Mouse (Mus musculus) neutrophil, adult 5-6 weeks (primary cell): ENCODE measurements at regions not wholly inside any gene's neighbourhood (a gene's known extent, or its start where the extent isn't known, plus 50 kb on each side); places are given as distances from the start of the nearest gene placed in this dataset.

Experiments
- ATAC-seq: fragments of 151-379, 151-347 bp; 2 replicates; pipeline ENCODE4 v1.8.0; 2017; ENCODE audit warnings: mild to moderate bottlenecking, moderate TSS enrichment; ENCODE audit not compliant: insufficient number of reproducible peaks, poor library complexity, low FRiP score, severe bottlenecking; ENCODE audit errors: extremely low read depth

DNA sequence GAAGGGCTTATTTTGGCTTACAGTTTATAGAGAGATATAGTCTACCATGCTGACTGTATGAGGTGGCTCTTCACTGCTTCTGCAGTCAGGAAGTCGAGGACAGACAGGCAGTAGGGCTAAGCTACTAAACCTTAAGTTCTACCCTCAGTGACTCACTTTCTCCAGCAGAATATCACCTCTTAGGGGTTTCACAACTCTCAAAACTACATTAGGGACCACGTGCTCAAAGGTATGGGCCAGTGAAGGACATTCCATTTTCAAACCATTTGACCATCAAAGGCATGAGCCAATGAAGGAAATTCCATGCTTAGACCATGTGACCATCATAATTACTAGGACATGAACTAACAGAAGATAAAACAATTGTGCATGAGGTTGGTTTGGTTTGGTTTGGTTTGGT is 186.6 kb upstream of the Zpld1 start:
- no peak for ATAC-seq

DNA sequence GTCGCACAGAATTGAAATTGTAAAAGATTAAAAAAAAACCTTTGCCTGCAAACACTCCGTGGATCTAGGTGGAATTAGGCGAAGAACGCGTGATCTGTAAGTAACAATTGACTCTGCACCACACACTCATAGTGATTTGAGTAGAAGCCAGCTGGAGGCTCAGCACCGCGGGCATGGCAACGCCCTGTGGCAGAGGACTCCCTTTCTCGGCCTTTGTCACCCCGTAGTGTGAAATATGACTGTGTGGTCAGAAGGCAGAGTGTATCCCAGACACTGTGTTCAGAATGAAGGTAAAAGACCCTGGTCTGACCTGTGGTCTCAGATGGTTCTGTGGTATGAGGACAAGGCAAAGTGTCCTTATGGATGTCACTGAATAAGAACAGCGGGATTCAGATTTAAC is 183.0 kb upstream of the Zpld1 start:
- ATAC-seq: no peak

DNA sequence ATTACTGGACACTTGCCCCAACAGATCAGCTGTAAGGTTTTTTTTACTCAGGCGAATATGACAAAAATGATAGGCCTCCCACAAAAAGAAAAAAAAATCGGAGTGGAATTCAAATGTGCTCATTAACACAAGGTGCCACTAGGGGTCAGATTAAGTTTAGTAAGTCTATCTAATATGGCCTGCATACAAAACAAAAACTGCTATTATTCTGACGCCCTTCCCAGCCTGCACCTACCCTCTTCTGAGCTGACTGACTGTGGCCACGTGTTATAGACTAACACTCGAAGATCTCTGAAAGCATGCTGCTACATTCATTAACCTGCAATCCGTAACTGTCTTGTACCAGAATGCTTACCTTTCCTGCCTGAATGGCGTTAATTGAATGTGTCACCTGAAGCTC is 182.5 kb upstream of the Zpld1 start:
- ATAC-seq: peak; percentile 45; the same call in 1 of the 2 replicates

DNA sequence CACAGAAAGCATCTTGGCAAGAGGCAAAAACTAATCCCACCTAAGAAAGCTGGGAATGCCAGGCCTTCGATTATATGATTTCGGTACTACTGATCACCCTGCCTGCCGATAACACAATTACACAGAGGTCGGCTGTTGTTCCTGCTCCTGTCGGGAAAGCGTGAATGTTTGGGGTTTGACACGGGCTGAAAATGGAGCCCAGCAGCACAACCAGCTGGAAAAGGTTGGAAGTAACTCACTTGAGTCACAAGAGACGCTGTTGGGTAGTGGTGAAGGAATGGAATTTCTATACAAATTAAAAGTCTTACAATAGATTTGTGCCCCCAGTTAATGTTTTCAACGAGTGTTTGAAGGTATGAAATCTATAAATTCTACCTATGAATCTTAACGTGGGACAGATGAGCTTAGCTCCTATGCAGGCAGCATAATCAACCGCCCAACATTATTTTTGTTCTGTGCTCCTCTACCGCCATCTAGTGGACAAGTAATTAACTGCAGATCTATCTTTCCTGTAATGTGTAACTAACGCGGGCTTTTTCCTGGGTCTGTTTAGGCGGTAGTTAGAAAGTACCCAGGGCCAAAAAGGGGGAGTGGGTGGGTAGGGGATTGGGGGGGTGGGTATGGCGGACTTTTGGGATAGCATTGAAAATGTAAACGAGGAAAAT is 178.9 kb upstream of the Zpld1 start:
- ATAC-seq: peak; percentile 78; the same call in 1 of the 2 replicates

DNA sequence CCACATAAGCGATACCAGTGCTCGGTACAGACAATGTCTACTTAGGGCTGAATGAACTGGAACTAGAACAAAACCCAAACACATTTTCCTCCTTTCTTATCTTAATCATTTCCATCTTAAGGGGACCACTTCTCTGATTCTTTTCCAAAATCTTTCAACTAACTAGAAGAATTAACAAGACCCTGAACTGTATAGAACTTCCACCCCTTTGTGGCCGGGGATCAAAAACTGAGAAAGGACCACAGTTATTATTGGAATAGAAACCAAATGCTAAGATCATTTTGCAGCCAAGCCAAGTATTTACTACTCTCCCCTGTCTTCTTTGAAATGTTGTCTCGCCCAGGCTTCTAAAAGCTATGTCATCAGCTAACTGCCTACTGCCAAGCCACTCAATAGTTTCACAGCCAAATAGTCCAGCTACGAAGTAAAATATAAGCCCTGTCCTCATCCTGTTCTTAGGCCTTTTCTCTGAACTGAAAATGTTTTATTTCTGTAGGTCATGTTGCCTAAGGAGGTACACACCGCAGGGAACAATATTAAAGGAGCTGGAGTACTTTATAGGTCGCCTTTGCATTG is 177.3 kb upstream of the Zpld1 start:
- ATAC-seq: no peak

DNA sequence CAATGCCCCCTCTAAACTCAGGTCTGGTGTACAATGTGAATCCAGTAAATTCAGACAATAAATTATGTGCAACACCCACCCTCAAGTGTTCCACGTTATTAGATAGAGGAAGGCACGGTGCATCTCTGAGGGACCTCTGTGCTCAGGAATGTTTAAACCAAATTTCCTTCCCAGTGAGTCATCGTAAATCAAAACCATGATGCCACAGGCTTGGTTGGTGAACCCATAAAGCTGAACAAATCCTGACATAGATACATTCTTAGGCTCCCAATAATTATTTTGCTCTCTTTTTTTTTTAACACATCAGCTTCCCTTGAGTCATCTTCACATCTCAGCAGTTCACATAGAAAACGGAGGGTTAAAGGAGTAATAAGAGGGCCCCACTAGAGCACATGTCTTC is 173.6 kb upstream of the Zpld1 start:
- ATAC-seq: no peak

DNA sequence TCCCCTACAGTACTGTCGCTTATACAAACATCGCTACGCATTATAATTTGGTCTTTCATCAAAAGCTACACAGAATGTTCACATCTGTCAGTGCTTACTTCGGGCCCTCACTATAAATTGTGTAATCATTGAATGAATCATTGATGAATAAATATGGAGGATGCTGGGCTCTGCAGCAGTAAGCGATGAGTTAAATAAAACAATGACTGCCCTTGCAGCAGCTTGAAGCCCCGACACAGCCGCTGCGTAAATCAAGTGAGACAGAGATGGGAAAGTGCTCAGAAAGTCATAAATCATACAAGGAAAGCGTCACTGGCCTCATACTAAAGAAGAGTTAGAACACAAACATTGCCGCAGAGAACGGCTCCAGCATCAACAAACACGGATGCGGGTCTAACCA is 172.9 kb upstream of the Zpld1 start:
- ATAC-seq: no peak

DNA sequence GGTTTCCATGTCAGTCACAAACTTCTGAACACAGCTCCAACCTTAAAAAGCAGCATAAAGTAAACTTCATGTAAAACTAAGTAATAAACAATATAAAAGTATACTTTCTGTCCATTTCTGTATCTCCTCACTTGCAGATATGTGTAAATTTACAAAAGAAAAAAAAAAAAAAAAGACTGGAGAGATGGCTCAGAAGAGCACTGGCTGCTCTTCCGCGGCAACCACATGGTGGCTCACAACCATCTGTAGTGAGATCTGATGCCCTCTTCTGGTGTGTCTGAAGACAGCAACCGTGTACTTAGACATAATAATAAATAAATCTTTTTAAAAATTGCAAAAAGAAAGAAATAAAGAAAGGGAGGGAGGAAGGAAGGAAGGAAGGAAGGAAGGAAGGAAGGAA is 171.9 kb upstream of the Zpld1 start:
- no peak for ATAC-seq

DNA sequence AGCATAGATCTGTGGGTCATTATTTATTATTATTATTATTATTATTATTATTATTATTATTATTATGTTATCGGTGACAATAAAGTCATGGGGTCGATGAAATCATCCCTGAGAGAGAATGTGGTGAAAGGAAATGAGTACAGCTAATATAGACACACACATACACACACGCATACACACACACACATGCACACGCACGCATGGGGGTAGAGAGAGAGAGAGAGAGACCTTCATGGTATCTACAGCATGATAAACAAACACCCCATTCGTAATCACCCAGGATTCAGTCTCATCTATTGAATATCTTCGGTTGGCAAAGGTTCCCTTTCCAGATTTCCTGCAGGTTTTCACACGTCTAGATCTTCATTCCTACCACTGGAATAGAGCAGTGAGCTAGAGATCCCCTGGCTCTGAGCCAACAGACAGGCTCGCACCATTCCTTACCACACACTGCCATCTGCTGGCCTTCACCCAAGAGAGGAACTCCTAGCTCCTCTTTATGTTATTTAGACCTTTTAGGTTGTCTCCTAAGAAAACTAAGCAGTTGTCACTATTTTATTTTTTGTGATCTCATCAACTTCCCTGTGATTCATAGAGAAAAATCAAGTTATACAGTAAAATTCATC is 171.2 kb upstream of the Zpld1 start:
- no peak for ATAC-seq

DNA sequence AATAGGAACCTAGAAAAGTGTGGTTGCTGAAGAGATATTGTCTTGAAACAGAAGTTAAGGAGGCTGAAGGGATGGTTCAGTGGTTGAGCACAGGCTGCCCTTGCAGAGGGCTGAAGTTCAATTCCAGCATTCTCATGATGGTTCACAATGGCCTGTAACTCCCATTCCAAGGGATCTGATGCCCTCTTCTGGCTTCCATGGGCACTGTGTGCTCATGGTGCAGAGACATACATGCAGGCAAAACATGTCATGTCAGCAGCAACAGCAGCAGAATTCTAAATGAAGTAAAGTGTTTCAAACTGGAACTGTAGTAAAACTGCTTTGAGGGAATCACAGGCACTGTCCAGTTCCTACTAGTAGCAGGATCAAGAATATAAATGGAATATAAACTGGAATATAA is 162.7 kb upstream of the Zpld1 start:
- no peak for ATAC-seq

DNA sequence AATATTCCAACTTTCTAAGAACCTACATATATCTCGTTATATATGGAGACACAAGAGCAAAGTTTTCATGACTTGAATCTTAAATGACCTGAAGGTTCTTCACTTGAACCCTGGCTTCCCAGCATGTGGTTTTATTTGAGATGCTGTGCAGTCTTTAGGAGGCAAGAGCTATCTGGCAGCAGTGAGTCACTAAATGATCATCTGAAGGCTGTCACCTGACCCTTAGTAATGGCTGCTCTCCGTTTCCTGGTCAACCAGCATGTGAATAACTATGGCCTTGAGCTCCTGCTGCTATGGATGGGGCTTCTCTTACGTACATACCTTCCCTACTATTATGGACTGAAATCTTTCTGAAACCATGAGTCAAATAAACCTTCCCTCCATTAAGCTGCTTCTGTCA is 149.8 kb upstream of the Zpld1 start:
- no peak for ATAC-seq

DNA sequence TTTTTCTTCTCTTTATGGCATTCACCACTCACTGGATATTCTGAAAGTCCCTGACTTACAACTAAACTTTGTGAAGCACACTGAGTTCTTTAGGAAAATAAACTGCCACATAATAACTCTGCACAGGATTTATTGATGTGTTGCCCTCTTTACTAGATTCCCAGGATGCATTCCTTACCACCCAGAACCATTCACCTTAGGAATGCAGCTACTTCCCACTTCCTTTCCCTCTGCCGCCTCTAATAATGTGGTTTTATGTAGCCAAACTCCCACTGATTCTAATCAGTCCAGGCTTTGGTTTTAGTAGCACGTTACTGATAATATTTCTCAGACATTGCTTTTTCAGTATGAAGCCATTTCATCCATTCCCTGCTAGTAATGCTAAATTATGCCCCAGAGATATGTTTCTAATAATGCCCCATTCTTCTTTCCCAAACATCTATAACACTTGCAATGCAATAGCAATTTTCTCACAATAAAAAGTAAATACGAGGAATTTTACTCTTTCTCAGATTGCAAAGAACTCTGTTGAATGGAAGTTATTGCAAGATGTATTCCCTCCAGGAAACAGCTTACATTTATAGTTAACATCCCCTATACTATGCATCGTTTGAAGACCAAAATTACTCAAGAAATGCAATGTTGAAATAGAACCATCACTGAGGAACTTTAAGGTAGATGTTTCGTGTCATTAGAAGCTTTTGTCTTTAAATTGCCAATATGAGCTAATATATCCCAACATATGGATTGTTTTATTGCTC is 145.2 kb upstream of the Zpld1 start:
- ATAC-seq: no peak

DNA sequence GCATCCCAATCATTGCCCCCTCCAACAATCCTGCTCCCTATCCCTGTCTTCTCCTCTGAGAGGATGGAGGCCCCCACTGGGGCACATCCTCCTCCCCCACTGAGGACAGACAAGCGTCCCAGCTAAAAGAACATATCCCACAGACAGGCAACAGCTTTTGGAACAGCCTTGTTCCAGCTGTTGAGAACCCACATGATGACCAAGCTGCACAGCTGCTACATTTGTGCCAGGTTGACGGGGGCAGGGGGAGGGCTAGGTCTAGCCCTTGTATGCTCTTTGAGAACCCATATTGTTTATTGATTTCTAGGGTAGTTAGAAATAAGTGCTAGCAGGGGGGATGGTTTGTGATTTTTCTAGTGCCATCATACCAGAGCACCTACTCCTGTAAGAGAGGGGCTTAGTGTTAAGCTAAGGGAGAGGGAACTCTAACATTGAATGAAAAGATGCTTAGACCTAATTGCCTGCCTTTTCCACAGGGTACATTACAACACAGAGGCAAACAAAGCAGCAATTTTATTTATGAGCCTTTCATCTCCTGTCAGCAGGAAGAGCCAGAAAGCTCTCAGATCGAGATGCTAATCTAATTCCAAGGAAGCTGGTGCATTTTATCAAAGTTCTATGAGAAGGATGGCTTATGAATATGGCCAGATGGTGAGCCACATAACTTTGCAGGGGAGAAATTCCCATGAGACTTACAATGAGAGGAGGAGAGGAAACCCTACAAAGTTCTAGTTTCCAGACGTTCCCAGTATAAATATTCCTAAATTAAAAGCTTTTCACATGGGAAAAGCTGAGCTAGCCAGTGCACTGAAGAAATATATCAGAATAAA is 137.6 kb upstream of the Zpld1 start:
- no peak for ATAC-seq

DNA sequence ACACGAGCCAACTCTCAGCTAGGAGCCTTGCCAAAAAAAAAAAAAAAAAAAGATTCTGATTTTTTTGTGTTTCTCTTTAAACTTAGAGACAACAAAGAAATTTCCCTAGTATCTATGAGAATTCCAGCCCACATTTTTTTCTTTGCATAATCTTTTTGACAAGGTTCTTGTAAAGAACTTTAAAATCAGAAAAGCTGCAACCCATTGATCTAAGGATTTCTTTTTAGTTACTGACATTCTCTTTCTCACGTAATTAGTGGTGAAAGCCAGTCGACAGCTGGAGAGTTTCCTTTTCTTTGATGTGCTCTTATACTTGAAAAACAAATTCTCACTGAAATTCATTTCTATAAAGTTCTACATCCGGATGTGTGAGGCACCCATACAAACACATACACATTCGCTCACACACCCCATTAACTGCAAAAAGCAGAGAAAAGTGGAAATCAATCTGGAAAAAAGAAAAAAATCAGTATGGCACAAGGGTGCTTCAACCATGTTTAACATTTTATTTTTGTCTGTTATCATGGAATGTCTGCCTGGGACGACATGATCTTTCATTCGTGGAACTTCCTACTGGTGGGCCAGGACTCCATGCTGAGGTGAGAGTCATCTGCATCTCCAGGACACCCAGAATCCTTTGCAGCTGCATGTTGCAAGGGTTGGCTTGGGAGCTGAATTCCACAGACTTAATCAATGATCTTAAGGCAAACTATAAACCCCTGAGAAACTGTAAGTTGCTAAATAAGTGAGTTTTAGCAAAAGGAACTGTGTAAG is 124.0 kb upstream of the Zpld1 start:
- no peak for ATAC-seq

DNA sequence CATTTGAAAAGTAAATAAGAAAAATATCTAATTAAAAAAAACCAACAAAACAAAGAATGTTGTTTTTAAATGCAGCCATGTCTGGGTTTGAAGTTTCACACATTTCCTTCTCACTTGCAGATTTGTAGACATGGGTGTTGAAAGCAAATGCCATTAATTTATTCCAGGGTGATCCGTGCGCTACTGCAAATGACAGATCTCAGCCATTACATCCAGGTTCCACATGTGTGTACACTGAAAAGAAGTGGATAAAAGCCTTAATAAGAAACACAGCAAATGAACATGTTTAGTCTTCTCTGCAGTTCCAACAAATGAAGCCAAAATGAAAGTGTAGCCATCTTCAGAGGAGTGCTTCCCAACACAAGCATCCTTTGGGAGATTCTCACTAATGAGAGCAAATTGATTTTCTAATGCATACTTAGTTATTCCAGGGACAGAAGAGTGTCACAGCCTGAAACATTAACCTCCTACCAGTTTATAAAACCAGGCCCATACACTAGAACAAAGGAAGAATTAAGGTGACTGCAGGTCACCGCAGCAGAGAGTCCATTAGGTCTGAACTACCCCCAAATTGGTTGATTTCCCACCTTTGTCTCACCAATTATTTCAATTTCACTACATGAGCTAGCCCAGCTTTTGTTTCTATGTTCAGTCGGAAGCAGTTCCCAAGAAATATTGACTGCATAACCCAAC is 123.2 kb upstream of the Zpld1 start:
- no peak for ATAC-seq

DNA sequence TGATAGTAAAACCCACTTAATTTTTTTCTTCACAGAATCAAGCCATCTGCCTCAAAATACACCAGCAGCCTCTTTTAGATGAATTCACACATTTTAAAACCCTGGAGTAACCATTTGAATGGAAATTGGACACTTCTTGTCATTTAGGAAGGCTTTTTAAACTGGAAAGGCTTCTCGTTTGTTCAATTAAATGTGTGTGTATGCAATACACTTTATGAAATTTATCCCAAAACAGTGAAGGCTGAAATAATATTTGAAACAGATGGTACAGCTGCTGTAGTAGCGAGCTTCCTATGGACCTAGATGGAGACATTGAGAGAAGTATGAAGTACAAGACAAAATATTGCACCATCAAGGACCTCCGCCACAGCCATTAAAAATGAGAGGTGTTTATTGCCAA is 121.1 kb upstream of the Zpld1 start:
- ATAC-seq: no peak

DNA sequence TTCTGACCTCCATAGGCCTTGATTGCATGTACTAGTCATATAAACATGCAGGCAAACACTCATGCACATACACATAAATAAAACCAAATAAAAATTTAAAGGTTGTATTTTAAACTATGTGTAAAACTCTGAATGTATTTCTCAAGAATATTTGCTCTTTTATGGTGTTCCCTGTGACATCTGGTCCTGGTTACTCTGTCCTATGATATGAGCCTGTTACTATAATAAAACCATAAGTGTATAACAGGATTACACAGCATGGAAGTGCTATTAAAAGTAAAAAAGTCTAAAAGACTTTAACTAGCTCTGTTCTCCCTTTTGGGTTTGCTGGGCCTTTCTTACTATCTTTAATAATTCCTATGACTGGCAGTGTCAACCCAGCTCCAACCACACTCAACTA is 103.0 kb upstream of the Zpld1 start:
- ATAC-seq: no peak

DNA sequence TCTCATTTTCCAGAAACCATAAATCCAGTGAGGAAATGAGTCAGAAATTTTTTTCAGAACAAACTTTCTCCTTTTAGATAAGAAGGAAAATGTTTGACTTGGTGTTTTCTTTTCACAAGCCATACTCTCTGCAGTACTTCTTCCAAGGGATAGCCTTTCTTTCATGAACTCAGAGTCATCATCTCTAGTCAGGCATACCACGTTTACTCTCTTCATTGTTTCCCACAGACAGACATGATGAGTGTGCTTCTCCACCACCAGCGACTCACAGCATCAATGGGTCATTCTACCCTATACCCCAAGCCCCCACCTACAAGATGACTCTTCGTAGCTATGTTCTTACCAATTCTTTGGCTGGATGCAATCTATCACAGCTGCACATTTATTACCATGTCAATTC is 97.1 kb upstream of the Zpld1 start:
- no peak for ATAC-seq
